Mouse (Mus musculus): Measurements from ENCODE around the gene Aebp1. TPM values are rescaled to one million over a fixed set of nuclear protein-coding genes. Genes with fewer than 3 reads are reported as not detected.
A peak's percentile ranks its signal among the peaks of the same experiment; 100 is the strongest.

Aebp1 gene
- total and polyA plus RNA-seq, 2 experiments from 2014 or later: 19.8 to 25.8 TPM

DNA sequence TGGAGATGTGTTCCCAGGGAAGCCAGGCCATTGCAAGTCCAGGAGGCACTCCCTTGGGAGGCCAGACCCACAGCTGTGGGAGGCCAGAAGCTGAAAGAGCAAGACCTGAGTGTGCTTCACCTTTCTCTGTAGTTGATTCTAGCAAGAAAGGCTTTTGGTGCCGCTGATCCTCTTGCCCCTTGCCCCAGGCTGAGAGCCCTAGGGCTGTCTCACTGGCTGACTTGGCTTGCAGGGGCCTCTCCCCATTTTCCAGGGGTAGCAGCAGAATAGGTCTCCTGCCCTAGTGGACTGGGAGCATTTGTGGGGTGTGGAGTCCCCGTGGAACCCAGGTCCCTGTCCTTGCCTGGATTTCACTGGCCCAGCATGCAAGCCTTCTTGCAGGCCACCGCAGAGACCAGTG lies 39.6 kb downstream of the Aebp1 start:
- peak; percentile 4; the same call in 1 of the 2 replicates for ATAC-seq (ENCODE audit: low FRiP score)
- H3K4me3 ChIP-seq (ENCODE audit: low read depth, low read length): peak overlapping the region; percentile 37
- peak overlapping the region; percentile 54 for H3K4me2 ChIP-seq (ENCODE audit: low read depth, low read length, poor library complexity, severe bottlenecking)
- H3K27ac ChIP-seq (ENCODE audit: low read depth, low read length): peak overlapping the region; percentile 88
- DNase-seq (ENCODE audit: low spot score): no peak
- H3K36me3 ChIP-seq (ENCODE audit: insufficient read depth, low read length): no peaks in the 10 kb centered on the region
- peak overlapping the region; percentile 67 for H3K9ac ChIP-seq (replicated peaks; ENCODE audit: low read length, poor library complexity, severe bottlenecking)
- no peak for TF ChIP-seq CTCF (IDR thresholded peaks at IDR 0.05)
- H3K27me3 ChIP-seq (ENCODE audit: insufficient read depth, low read length): peaks cover 6% of the 10 kb centered on the region; the same call in 1 of the 2 replicates
- H3K9me3 ChIP-seq (ENCODE audit: low read length): no peaks in the 10 kb centered on the region
- 13% methylated on average over 3 of the region's 3 CpGs for WGBS
- H3K4me1 ChIP-seq (ENCODE audit: insufficient read depth, low read length): peaks cover 16% of the 10 kb centered on the region

GRCm38 (mm10) chr11:5901950-5902349 lies 40.2 kb downstream of the Aebp1 start:
- H3K9ac ChIP-seq (replicated peaks; ENCODE audit: low read length, poor library complexity, severe bottlenecking): peak overlapping the region; percentile 67

GRCm38 (mm10) chr11:5902390-5902789 lies 40.6 kb downstream of the Aebp1 start:
- peak overlapping the region; percentile 67; the same call in 1 of the 2 replicates for H3K9ac ChIP-seq (replicated peaks; ENCODE audit: low read length, poor library complexity, severe bottlenecking)
- no peak for TF ChIP-seq CTCF (IDR thresholded peaks at IDR 0.05)
- WGBS: 3% methylated on average over 6 of the region's 6 CpGs
- peaks cover 16% of the 10 kb centered on the region for H3K4me1 ChIP-seq (ENCODE audit: insufficient read depth, low read length)
- no peaks in the 10 kb centered on the region for H3K36me3 ChIP-seq (ENCODE audit: insufficient read depth, low read length)
- no peaks in the 10 kb centered on the region for H3K9me3 ChIP-seq (ENCODE audit: low read length)
- peak overlapping the region; percentile 88 for H3K27ac ChIP-seq (ENCODE audit: low read depth, low read length)
- peak; percentile 50 for ATAC-seq (ENCODE audit: low FRiP score)
- DNase-seq (ENCODE audit: low spot score): peak; percentile 42
- peak overlapping the region; percentile 54 for H3K4me2 ChIP-seq (ENCODE audit: low read depth, low read length, poor library complexity, severe bottlenecking)
- peaks cover 1% of the 10 kb centered on the region; the same call in 1 of the 2 replicates for H3K27me3 ChIP-seq (ENCODE audit: insufficient read depth, low read length)
- peak overlapping the region; percentile 37 for H3K4me3 ChIP-seq (ENCODE audit: low read depth, low read length)

More at GRCm38 (mm10) chr11:5901950-5902349, 40.2 kb downstream of the Aebp1 start:
- H3K9me3 ChIP-seq (ENCODE audit: low read length): no peaks in the 10 kb centered on the region
- no peak for TF ChIP-seq CTCF (IDR thresholded peaks at IDR 0.05)
- H3K27me3 ChIP-seq (ENCODE audit: insufficient read depth, low read length): peaks cover 6% of the 10 kb centered on the region; the same call in 1 of the 2 replicates
- H3K4me1 ChIP-seq (ENCODE audit: insufficient read depth, low read length): peaks cover 16% of the 10 kb centered on the region
- peak; percentile 91 for DNase-seq (ENCODE audit: low spot score)
- under 1% methylated on average over 32 of the region's 32 CpGs for WGBS
- peak overlapping the region; percentile 88 for H3K27ac ChIP-seq (ENCODE audit: low read depth, low read length)
- peak overlapping the region; percentile 37 for H3K4me3 ChIP-seq (ENCODE audit: low read depth, low read length)
- ATAC-seq (ENCODE audit: low FRiP score): peak; percentile 90
- peak overlapping the region; percentile 54 for H3K4me2 ChIP-seq (ENCODE audit: low read depth, low read length, poor library complexity, severe bottlenecking)
- H3K36me3 ChIP-seq (ENCODE audit: insufficient read depth, low read length): no peaks in the 10 kb centered on the region

DNA sequence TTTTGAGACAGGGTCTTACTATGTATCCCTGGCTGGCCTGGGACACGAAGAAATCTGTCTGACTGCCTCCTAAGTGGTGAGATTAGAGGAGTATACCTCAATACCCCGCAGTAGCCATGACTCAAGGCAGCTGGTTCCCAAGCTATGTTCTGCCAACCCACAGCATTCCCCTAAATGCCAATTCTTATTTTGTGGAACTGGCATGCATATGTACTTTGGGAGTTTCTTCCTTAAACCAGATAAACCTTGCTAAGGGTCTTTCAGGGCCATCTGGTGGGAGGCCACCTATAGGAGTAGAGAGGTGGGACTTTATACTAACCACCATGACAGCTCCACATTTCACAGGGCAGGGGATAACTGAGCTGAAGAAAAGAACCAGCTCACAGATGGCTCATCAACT lies 42.1 kb downstream of the Aebp1 start:
- H3K9me3 ChIP-seq (ENCODE audit: low read length): no peaks in the 10 kb centered on the region
- H3K27ac ChIP-seq (ENCODE audit: low read depth, low read length): no peak overlapping the region
- H3K36me3 ChIP-seq (ENCODE audit: insufficient read depth, low read length): no peaks in the 10 kb centered on the region
- no peak for TF ChIP-seq CTCF (IDR thresholded peaks at IDR 0.05)
- no peak overlapping the region for H3K4me2 ChIP-seq (ENCODE audit: low read depth, low read length, poor library complexity, severe bottlenecking)
- WGBS: 87% methylated on average over 2 of the region's 2 CpGs
- H3K4me1 ChIP-seq (ENCODE audit: insufficient read depth, low read length): peaks cover 14% of the 10 kb centered on the region
- no peak overlapping the region for H3K9ac ChIP-seq (replicated peaks; ENCODE audit: low read length, poor library complexity, severe bottlenecking)
- H3K27me3 ChIP-seq (ENCODE audit: insufficient read depth, low read length): no peaks in the 10 kb centered on the region
- no peak for DNase-seq (ENCODE audit: low spot score)
- H3K4me3 ChIP-seq (ENCODE audit: low read depth, low read length): no peak overlapping the region
- no peak for ATAC-seq (ENCODE audit: low FRiP score)

DNA sequence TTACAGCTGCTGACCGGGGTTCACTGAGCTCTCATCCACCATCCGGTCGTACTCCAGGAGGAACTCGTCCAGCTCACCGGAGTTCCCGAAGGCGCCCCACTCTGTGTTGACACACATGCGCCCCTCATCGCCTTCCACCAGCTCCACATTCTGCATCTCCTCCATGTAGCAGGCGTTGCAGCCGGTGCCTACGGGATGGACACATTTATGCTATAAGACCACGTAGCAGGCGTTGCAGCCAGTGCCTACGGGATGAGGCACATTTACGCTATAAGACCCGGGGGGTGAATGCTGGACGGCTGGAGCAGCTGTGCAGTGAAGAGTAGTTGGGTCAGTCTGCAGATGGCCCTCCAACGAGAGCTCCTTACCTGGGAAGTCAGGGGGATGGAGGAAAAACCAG lies 42.6 kb downstream of the Aebp1 start:
- H3K4me1 ChIP-seq (ENCODE audit: insufficient read depth, low read length): peaks cover 14% of the 10 kb centered on the region
- no peaks in the 10 kb centered on the region for H3K9me3 ChIP-seq (ENCODE audit: low read length)
- H3K9ac ChIP-seq (replicated peaks; ENCODE audit: low read length, poor library complexity, severe bottlenecking): no peak overlapping the region
- no peaks in the 10 kb centered on the region for H3K36me3 ChIP-seq (ENCODE audit: insufficient read depth, low read length)
- H3K4me2 ChIP-seq (ENCODE audit: low read depth, low read length, poor library complexity, severe bottlenecking): no peak overlapping the region
- no peaks in the 10 kb centered on the region for H3K27me3 ChIP-seq (ENCODE audit: insufficient read depth, low read length)
- no peak overlapping the region for H3K27ac ChIP-seq (ENCODE audit: low read depth, low read length)
- TF ChIP-seq CTCF (IDR thresholded peaks at IDR 0.05): no peak
- WGBS: 87% methylated on average over 19 of the region's 19 CpGs
- no peak for ATAC-seq (ENCODE audit: low FRiP score)
- H3K4me3 ChIP-seq (ENCODE audit: low read depth, low read length): no peak overlapping the region
- DNase-seq (ENCODE audit: low spot score): no peak

DNA sequence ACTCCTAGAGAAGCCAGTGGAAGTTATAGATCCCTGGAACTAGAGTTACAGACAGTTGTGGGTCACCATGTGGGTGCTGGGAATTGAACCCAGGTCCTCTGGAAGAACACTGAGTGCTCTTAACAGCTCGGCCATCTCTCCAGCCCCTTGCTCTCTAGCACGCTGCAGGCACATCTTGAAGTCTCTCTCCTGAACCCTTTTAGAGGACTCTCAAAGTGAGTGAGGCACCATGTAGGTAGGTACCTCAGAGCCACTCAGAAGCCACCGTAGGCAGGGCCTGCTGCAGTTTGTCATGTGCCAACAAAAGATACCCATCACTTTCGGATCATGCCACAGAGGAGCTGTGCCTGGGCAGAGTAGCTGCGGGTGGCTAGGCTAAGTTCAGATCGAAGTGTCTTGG lies 43.1 kb downstream of the Aebp1 start:
- DNase-seq (ENCODE audit: low spot score): no peak
- H3K27ac ChIP-seq (ENCODE audit: low read depth, low read length): no peak overlapping the region
- no peaks in the 10 kb centered on the region for H3K9me3 ChIP-seq (ENCODE audit: low read length)
- no peak for ATAC-seq (ENCODE audit: low FRiP score)
- no peak overlapping the region for H3K9ac ChIP-seq (replicated peaks; ENCODE audit: low read length, poor library complexity, severe bottlenecking)
- H3K27me3 ChIP-seq (ENCODE audit: insufficient read depth, low read length): no peaks in the 10 kb centered on the region
- WGBS: 97% methylated on average over 6 of the region's 6 CpGs
- peaks cover 14% of the 10 kb centered on the region for H3K4me1 ChIP-seq (ENCODE audit: insufficient read depth, low read length)
- no peak overlapping the region for H3K4me2 ChIP-seq (ENCODE audit: low read depth, low read length, poor library complexity, severe bottlenecking)
- no peak overlapping the region for H3K4me3 ChIP-seq (ENCODE audit: low read depth, low read length)
- TF ChIP-seq CTCF (IDR thresholded peaks at IDR 0.05): no peak
- H3K36me3 ChIP-seq (ENCODE audit: insufficient read depth, low read length): no peaks in the 10 kb centered on the region
